Mouse (Mus musculus) heart, embryonic 15.5 days (tissue): Measurements from ENCODE around the gene Trim54. TPM values are rescaled to one million over a fixed set of nuclear protein-coding genes. Genes with fewer than 3 reads are reported as not detected.

Experiments
- ATAC-seq: fragments of 200-750 bp; cut with Nextera tagmentation; replicated peaks from 2 replicates; pipeline ENCODE4 v1.8.0; 2017; ENCODE audit warnings: low read depth, moderate TSS enrichment; ENCODE audit not compliant: insufficient number of reproducible peaks, insufficient read depth, low FRiP score
- H3K27ac ChIP-seq: fragments of 300-500 bp; sonication (generic); 2 replicates; pipeline ENCODE4 v1.5.1; 2015; ENCODE audit warnings: mild to moderate bottlenecking, inconsistent platforms
- H3K27me3 ChIP-seq: fragments of 300-500 bp; sonication (generic); 2 replicates; pipeline ENCODE4 v1.6.1; 2015; ENCODE audit warnings: inconsistent platforms
- H3K36me3 ChIP-seq: fragments of 300-500 bp; sonication (generic); 2 replicates; pipeline ENCODE4 v1.6.1; 2015; ENCODE audit warnings: mild to moderate bottlenecking, inconsistent platforms
- H3K4me1 ChIP-seq: fragments of 300-500 bp; sonication (generic); replicated peaks from 2 replicates; pipeline ENCODE4 v1.6.1; 2015; ENCODE audit warnings: inconsistent platforms
- H3K4me2 ChIP-seq: fragments of 300-500 bp; sonication (generic); 2 replicates; pipeline ENCODE4 v1.6.1; 2015; ENCODE audit warnings: inconsistent platforms, mild to moderate bottlenecking, moderate library complexity
- H3K4me3 ChIP-seq: fragments of 300-500 bp; sonication (generic); 2 replicates; pipeline ENCODE4 v1.5.1; 2015; ENCODE audit warnings: mild to moderate bottlenecking, inconsistent platforms
- H3K9ac ChIP-seq: fragments of 300-500 bp; sonication (generic); 2 replicates; pipeline ENCODE4 v1.6.1; 2015; ENCODE audit warnings: mild to moderate bottlenecking, inconsistent platforms
- H3K9me3 ChIP-seq: fragments of 300-500 bp; sonication (generic); replicated peaks from 2 replicates; pipeline ENCODE4 v1.6.1; 2016; ENCODE audit warnings: inconsistent platforms
- WGBS: fragments of 180-500 bp; shearing (Covaris S2); methylation state at CpG from one replicate; pipeline ENCODE4 v1.1.7; 2015; ENCODE audit warnings: mixed read lengths; 5-methylcytosine and 5-hydroxymethylcytosine counted together
- polyA plus RNA-seq: library from polyadenylated mRNA; unstranded; fragments of >200 nt; fragmentation: Nextera tagmentation; extraction: Ambion mirVana; gene quantifications from 2 replicates; pipeline ENCODE4 v1.2.1, GENCODE M21; 2015

The Trim54 gene
- polyA plus RNA-seq, 1 experiment from 2014 or later: 8.0 TPM

DNA sequence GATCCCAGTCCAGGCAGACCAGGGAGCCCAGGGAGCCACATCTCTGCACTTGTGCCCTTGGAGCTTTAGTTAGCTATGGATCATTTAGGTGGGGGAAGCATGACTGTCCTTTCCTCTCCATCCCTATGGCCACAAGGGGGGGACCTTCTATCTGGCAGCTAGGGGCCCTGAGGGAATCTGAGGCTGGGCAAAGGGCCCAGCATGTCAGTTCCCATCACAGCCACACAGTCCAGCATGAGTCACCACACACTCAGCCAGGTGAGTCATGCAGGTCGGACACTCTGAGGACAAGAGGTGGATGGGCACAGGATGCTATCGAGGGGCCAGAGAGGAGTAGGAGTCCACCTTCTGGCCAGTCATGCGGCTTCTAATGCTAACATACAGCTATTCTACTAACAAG, 35.2 kb downstream of the Trim54 start:
- no peak for ATAC-seq
- no peak overlapping the region for H3K4me3 ChIP-seq
- no peaks in the 10 kb centered on the region for H3K9me3 ChIP-seq
- H3K36me3 ChIP-seq: peaks cover 13% of the 10 kb centered on the region
- H3K4me1 ChIP-seq: peaks cover 26% of the 10 kb centered on the region
- H3K9ac ChIP-seq: no peak overlapping the region
- no peak overlapping the region for H3K4me2 ChIP-seq
- WGBS: 62% methylated on average over 3 of the region's 3 CpGs
- H3K27ac ChIP-seq: no peak overlapping the region
- no peaks in the 10 kb centered on the region for H3K27me3 ChIP-seq

- Histone ChIP-seq H3K4me2 (peak overlapping the region; percentile 79), H3K4me3 (peak overlapping the region; percentile 77), H3K27me3 (no peaks in the 10 kb centered on the region), H3K36me3 (peaks cover 32% of the 10 kb centered on the region), H3K4me1 (peaks cover 26% of the 10 kb centered on the region), H3K27ac (peak overlapping the region; percentile 78), H3K9me3 (no peaks in the 10 kb centered on the region), H3K9ac (peak overlapping the region; percentile 68)
- WGBS: 29% methylated on average over 6 of the region's 6 CpGs
- 0 out of 2 replicates have a peak, but pooled peaks have one; percentile 12 for ATAC-seq
Measured at GRCm38 (mm10) chr5:31153516-31154151, 37.1 kb downstream of the Trim54 start.

DNA sequence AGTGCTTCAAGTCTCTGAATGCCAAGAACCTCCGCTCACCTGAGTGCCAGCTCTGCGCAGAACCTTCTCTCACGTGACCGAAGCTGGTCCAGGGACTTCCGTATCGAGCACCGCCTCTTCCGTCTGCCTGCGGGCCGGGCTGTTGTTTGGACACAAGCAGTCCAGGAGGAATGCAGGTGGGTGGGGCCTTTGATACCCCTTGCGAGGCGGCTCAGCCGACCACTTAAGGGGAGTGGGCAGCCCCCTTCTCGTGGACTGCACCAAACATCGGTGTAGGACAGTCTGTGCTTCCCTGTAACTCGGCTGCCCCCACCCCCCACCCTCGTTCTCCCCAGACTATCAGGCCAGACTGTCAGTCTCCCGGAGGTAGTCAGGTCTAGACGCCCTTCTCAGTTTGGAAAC, 37.6 kb downstream of the Trim54 start, which contains the start of gene Mpv17:
TSS of gene Mpv17 (minus strand) at position 100 of the 402 bp plus-strand sequence.
- Histone ChIP-seq H3K4me2 (peak within 1 kb of the TSS; percentile 79), H3K27me3 (no peaks in the 10 kb centered on the region), H3K4me3 (peak within 1 kb of the TSS; percentile 77), H3K9ac (peak within 1 kb of the TSS; percentile 68), H3K9me3 (no peaks in the 10 kb centered on the region), H3K36me3 (peaks cover 37% of the 10 kb centered on the region), H3K27ac (peak within 1 kb of the TSS; percentile 78), H3K4me1 (peaks cover 26% of the 10 kb centered on the region)
- under 1% methylated on average over 19 of the region's 19 CpGs for WGBS
- ATAC-seq: peak; percentile 93

- Histone ChIP-seq H3K36me3 (peaks cover 91% of the 10 kb centered on the region), H3K4me2 (no peak overlapping the region), H3K9me3 (no peaks in the 10 kb centered on the region), H3K27ac (no peak overlapping the region), H3K4me1 (no peaks in the 10 kb centered on the region), H3K4me3 (no peak overlapping the region), H3K9ac (no peak overlapping the region), H3K27me3 (no peaks in the 10 kb centered on the region)
- ATAC-seq: no peak
Measured at GRCm38 (mm10) chr5:31162462-31162861, 46.0 kb downstream of the Trim54 start.

GRCm38 (mm10) chr5:31164878-31165277, 48.4 kb downstream of the Trim54 start:
- H3K9ac ChIP-seq: no peak overlapping the region
- no peak overlapping the region for H3K4me2 ChIP-seq
- H3K9me3 ChIP-seq: no peaks in the 10 kb centered on the region
- no peaks in the 10 kb centered on the region for H3K4me1 ChIP-seq
- 78% methylated on average over 1 of the region's 1 CpGs for WGBS
- H3K27me3 ChIP-seq: no peaks in the 10 kb centered on the region
- peaks cover 90% of the 10 kb centered on the region for H3K36me3 ChIP-seq
- H3K4me3 ChIP-seq: no peak overlapping the region
- ATAC-seq: no peak
- H3K27ac ChIP-seq: no peak overlapping the region

DNA sequence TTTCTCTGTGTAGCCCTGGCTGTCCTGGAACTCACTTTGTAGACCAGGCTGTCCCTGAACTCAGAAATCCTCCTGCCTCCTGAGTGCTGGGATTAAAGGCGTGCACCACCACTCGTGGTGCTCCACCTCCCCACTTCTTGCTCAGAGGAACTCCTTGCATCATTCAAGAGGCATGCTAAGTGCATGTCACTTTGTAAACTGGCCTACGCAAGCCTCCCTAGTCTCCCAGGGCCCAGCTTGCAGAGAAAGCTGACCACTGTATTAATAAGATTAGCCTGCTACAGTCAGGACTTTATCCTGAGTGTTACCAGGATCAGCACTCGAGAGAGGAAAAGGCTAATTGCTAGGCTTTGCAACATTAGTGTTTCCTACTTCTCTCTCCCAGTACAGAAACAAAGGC, 52.1 kb downstream of the Trim54 start:
- no peak overlapping the region for H3K4me2 ChIP-seq
- no peak overlapping the region for H3K4me3 ChIP-seq
- WGBS: 79% methylated on average over 4 of the region's 4 CpGs
- ATAC-seq: no peak
- H3K27ac ChIP-seq: no peak overlapping the region
- no peaks in the 10 kb centered on the region for H3K4me1 ChIP-seq
- no peaks in the 10 kb centered on the region for H3K27me3 ChIP-seq
- no peaks in the 10 kb centered on the region for H3K9me3 ChIP-seq
- peaks cover 94% of the 10 kb centered on the region for H3K36me3 ChIP-seq
- H3K9ac ChIP-seq: no peak overlapping the region

GRCm38 (mm10) chr5:31179301-31179765, 62.8 kb downstream of the Trim54 start:
- peak overlapping the region; percentile 84 for H3K4me3 ChIP-seq
- under 1% methylated on average over 25 of the region's 25 CpGs for WGBS
- H3K27me3 ChIP-seq: no peaks in the 10 kb centered on the region
- peaks cover 12% of the 10 kb centered on the region for H3K4me1 ChIP-seq
- H3K36me3 ChIP-seq: no peaks in the 10 kb centered on the region
- peak overlapping the region; percentile 82 for H3K4me2 ChIP-seq
- H3K9ac ChIP-seq: peak overlapping the region; percentile 62
- no peaks in the 10 kb centered on the region for H3K9me3 ChIP-seq
- peak overlapping the region; percentile 97 for H3K27ac ChIP-seq
- ATAC-seq: peak; percentile 61

DNA sequence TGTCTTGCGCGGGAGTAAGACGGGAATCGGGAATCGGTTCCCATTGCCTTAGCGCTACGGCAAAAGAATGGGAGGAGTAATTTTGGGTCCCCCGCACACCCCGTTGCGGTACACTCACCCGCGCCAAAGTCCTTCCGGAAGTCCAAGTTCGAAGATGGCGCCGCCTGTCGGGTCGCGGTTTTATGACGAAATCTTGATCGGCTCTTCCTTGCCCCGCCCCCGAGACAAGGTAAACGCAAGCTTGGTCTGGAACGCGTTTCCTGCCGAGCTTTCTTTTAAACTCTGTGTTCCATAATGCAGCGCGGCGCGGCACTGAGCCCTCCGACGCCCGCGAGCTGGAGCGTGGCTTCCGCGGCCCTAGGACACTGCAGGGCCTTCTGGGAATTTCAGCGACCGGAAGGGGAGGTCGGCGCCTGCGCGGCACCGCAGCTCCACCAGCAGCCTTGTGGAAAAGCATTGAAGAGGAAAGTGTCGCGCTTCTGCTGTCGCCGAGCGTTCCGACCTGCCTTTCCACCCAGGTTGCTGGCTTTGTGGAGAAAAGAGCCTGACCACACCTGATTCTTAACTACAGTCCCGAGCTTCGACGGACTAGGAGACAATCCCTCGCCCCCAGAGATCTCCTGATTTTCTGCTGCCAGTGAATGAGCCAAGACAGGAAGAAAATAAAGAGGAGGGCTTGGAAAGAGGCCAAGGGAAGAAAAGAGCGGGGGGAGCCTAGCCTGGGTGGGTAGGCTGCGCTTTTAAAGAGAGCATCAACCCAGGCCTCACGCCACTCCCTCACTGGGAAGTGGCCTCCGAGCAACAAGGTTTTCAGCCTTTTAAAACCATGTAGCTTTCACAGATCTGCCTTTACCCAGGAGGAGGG, 63.5 kb downstream of the Trim54 start, which contains the start of the genes Gm29609 and Gtf3c2:
TSS of gene Gm29609 (minus strand) at position 146 of the 865 bp plus-strand sequence.
TSS of gene Gtf3c2 (minus strand) at position 379 of the 865 bp plus-strand sequence.
- Histone ChIP-seq H3K9me3 (no peaks in the 10 kb centered on the region), H3K27me3 (no peaks in the 10 kb centered on the region), H3K27ac (peak within 1 kb of the TSS; percentile 97), H3K4me2 (peak within 1 kb of the TSS; percentile 82), H3K4me3 (peak within 1 kb of the TSS; percentile 84), H3K36me3 (no peaks in the 10 kb centered on the region), H3K4me1 (peaks cover 12% of the 10 kb centered on the region), H3K9ac (peak within 1 kb of the TSS; percentile 62)
- under 1% methylated on average over 59 of the region's 59 CpGs for WGBS
- peak; percentile 97 for ATAC-seq

GRCm38 (mm10) chr5:31181183-31181770, 64.8 kb downstream of the Trim54 start:
- Histone ChIP-seq H3K27ac (no peak overlapping the region), H3K4me1 (peaks cover 12% of the 10 kb centered on the region), H3K9me3 (no peaks in the 10 kb centered on the region), H3K4me2 (no peak overlapping the region), H3K9ac (no peak overlapping the region), H3K4me3 (no peak overlapping the region), H3K27me3 (no peaks in the 10 kb centered on the region), H3K36me3 (no peaks in the 10 kb centered on the region)
- 88% methylated on average over 9 of the region's 9 CpGs for WGBS
- ATAC-seq: no peak

- Histone ChIP-seq H3K4me1 (peaks cover 11% of the 10 kb centered on the region), H3K9me3 (no peaks in the 10 kb centered on the region), H3K36me3 (peaks cover 23% of the 10 kb centered on the region), H3K27ac (no peak overlapping the region), H3K9ac (no peak overlapping the region), H3K27me3 (no peaks in the 10 kb centered on the region), H3K4me3 (no peak overlapping the region), H3K4me2 (no peak overlapping the region)
- no peak for ATAC-seq
- 40% methylated on average over 4 of the region's 4 CpGs for WGBS
Measured at GRCm38 (mm10) chr5:31183678-31184077, 67.2 kb downstream of the Trim54 start.
